Mouse (Mus musculus) heart, embryonic 11.5 days (tissue): ENCODE results near the gene Ndufa12. TPM values are rescaled to one million over a fixed set of nuclear protein-coding genes. Genes with fewer than 3 reads are reported as not detected.

Experiments used
- ATAC-seq: fragments of 200-750 bp; cut with Nextera tagmentation; replicated peaks from 2 replicates; pipeline ENCODE4 v1.8.0; 2017; ENCODE audit warnings: moderate library complexity; ENCODE audit not compliant: insufficient number of reproducible peaks, low FRiP score, low TSS enrichment
- H3K27ac ChIP-seq: fragments of 300-500 bp; sonication (generic); 2 replicates; pipeline ENCODE4 v1.5.1; 2014; ENCODE audit warnings: mild to moderate bottlenecking, low read depth, low read length
- H3K27me3 ChIP-seq: fragments of 300-500 bp; sonication (generic); 2 replicates; pipeline ENCODE4 v1.6.1; 2014; ENCODE audit warnings: mild to moderate bottlenecking, low read length, mixed read lengths; ENCODE audit not compliant: control insufficient read depth, insufficient read depth
- H3K36me3 ChIP-seq: fragments of 300-500 bp; sonication (generic); 2 replicates; pipeline ENCODE4 v1.6.1; 2014; ENCODE audit warnings: mild to moderate bottlenecking, low read length, moderate library complexity, mixed read lengths; ENCODE audit not compliant: control insufficient read depth, insufficient read depth
- H3K4me1 ChIP-seq: fragments of 300-500 bp; sonication (generic); 2 replicates; pipeline ENCODE4 v1.6.1; 2014; ENCODE audit warnings: low read length; ENCODE audit not compliant: control insufficient read depth, insufficient read depth
- H3K4me2 ChIP-seq: fragments of 300-500 bp; sonication (generic); 2 replicates; pipeline ENCODE4 v1.6.1; 2014; ENCODE audit warnings: mild to moderate bottlenecking, moderate library complexity
- H3K4me3 ChIP-seq: fragments of 300-500 bp; sonication (generic); 2 replicates; pipeline ENCODE4 v1.5.1; 2014; ENCODE audit warnings: low read depth, low read length
- H3K9ac ChIP-seq: fragments of 300-500 bp; sonication (generic); 2 replicates; pipeline ENCODE4 v1.6.1; 2014; ENCODE audit warnings: mild to moderate bottlenecking, low read depth, low read length, moderate library complexity
- H3K9me3 ChIP-seq: fragments of 300-500 bp; sonication (generic); replicated peaks from 2 replicates; pipeline ENCODE4 v1.6.1; 2016; ENCODE audit warnings: low read length; ENCODE audit not compliant: control insufficient read depth
- WGBS: fragments of 180-500 bp; shearing (Covaris S2); extraction: QIAGEN DNeasy Blood & Tissue Kit; methylation state at CpG from one replicate; pipeline ENCODE4 v1.1.7; 2014; ENCODE audit not compliant: insufficient replicate concordance; 5-methylcytosine and 5-hydroxymethylcytosine counted together
- polyA plus RNA-seq: library from polyadenylated mRNA; unstranded; fragments of >200 nt; fragmentation: Nextera tagmentation; extraction: Ambion mirVana; gene quantifications from 2 replicates; pipeline ENCODE4 v1.2.1, GENCODE M21; 2014

Gene Ndufa12
- polyA plus RNA-seq, 1 experiment from 2014 or later = 615 TPM

- WGBS = 81% methylated on average over 16 of the region's 16 CpGs
- no peak for ATAC-seq
These were observed 33.1 kb upstream of the Ndufa12 start for GRCm38 (mm10) chr10:94165426-94165825.

GRCm38 (mm10) chr10:94167051-94167750, 31.3 kb upstream of the Ndufa12 start:
- no peaks in the 10 kb centered on the region for H3K27me3 ChIP-seq
- H3K9ac ChIP-seq = no peak overlapping the region
- no peak for ATAC-seq
- H3K4me2 ChIP-seq = no peak overlapping the region
- H3K36me3 ChIP-seq = peaks cover 26% of the 10 kb centered on the region
- H3K4me3 ChIP-seq = no peak overlapping the region
- H3K27ac ChIP-seq = no peak overlapping the region
- WGBS = 93% methylated on average over 11 of the region's 11 CpGs
- H3K4me1 ChIP-seq = no peaks in the 10 kb centered on the region; the same call in 1 of the 2 replicates
- no peaks in the 10 kb centered on the region for H3K9me3 ChIP-seq

More at GRCm38 (mm10) chr10:94165426-94165825, 33.1 kb upstream of the Ndufa12 start:
- Histone ChIP-seq H3K27ac (no peak overlapping the region), H3K4me2 (no peak overlapping the region), H3K9me3 (no peaks in the 10 kb centered on the region), H3K9ac (no peak overlapping the region), H3K27me3 (no peaks in the 10 kb centered on the region), H3K4me1 (no peaks in the 10 kb centered on the region), H3K4me3 (no peak overlapping the region), H3K36me3 (peaks cover 28% of the 10 kb centered on the region)

- no peaks in the 10 kb centered on the region for H3K9me3 ChIP-seq
- H3K4me3 ChIP-seq = no peak overlapping the region
- 52% methylated on average over 12 of the region's 12 CpGs for WGBS
- no peaks in the 10 kb centered on the region; the same call in 1 of the 2 replicates for H3K4me1 ChIP-seq
- no peak for ATAC-seq
- H3K27ac ChIP-seq = peak overlapping the region; percentile 46; the same call in 1 of the 2 replicates
- peaks cover 34% of the 10 kb centered on the region for H3K36me3 ChIP-seq
- no peak overlapping the region for H3K9ac ChIP-seq
- no peak overlapping the region for H3K4me2 ChIP-seq
- H3K27me3 ChIP-seq = no peaks in the 10 kb centered on the region
These were observed 26.9 kb upstream of the Ndufa12 start for GRCm38 (mm10) chr10:94171440-94172130.

- H3K4me3 ChIP-seq = no peak overlapping the region
- H3K9me3 ChIP-seq = no peaks in the 10 kb centered on the region
- no peak overlapping the region for H3K4me2 ChIP-seq
- H3K9ac ChIP-seq = no peak overlapping the region
- H3K36me3 ChIP-seq = peaks cover 34% of the 10 kb centered on the region
- H3K4me1 ChIP-seq = no peaks in the 10 kb centered on the region; the same call in 1 of the 2 replicates
- ATAC-seq = no peak
- WGBS = 74% methylated on average over 11 of the region's 11 CpGs
- no peaks in the 10 kb centered on the region for H3K27me3 ChIP-seq
- H3K27ac ChIP-seq = no peak overlapping the region
These were observed 26.4 kb upstream of the Ndufa12 start for GRCm38 (mm10) chr10:94172137-94172536.

GRCm38 (mm10) chr10:94172706-94173105, 25.8 kb upstream of the Ndufa12 start:
- H3K4me3 ChIP-seq = no peak overlapping the region
- H3K9ac ChIP-seq = no peak overlapping the region
- whole genome bisulfite sequencing = 73% methylated on average over 6 of the region's 6 CpGs
- H3K4me1 ChIP-seq = no peaks in the 10 kb centered on the region; the same call in 1 of the 2 replicates
- no peaks in the 10 kb centered on the region for H3K27me3 ChIP-seq
- peaks cover 30% of the 10 kb centered on the region for H3K36me3 ChIP-seq
- H3K27ac ChIP-seq = no peak overlapping the region
- H3K4me2 ChIP-seq = no peak overlapping the region
- ATAC-seq = no peak
- H3K9me3 ChIP-seq = no peaks in the 10 kb centered on the region

GRCm38 (mm10) chr10:94174652-94175051, 23.9 kb upstream of the Ndufa12 start:
- H3K27ac ChIP-seq = no peak overlapping the region
- H3K4me1 ChIP-seq = no peaks in the 10 kb centered on the region; the same call in 1 of the 2 replicates
- no peaks in the 10 kb centered on the region for H3K9me3 ChIP-seq
- peaks cover 19% of the 10 kb centered on the region for H3K36me3 ChIP-seq
- H3K4me2 ChIP-seq = no peak overlapping the region
- H3K4me3 ChIP-seq = no peak overlapping the region
- ATAC-seq = no peak
- H3K9ac ChIP-seq = no peak overlapping the region
- 79% methylated on average over 7 of the region's 7 CpGs for WGBS
- no peaks in the 10 kb centered on the region for H3K27me3 ChIP-seq

- H3K36me3 ChIP-seq = peaks cover 2% of the 10 kb centered on the region; the same call in 1 of the 2 replicates
- no peak overlapping the region for H3K4me3 ChIP-seq
- ATAC-seq = no peak
- no peak overlapping the region for H3K9ac ChIP-seq
- H3K9me3 ChIP-seq = no peaks in the 10 kb centered on the region
- no peaks in the 10 kb centered on the region for H3K27me3 ChIP-seq
- no peaks in the 10 kb centered on the region for H3K4me1 ChIP-seq
- no peak overlapping the region for H3K27ac ChIP-seq
- WGBS = 39% methylated on average over 4 of the region's 4 CpGs
- H3K4me2 ChIP-seq = no peak overlapping the region
These were observed 15.3 kb upstream of the Ndufa12 start for GRCm38 (mm10) chr10:94183199-94183598.

- no peak for ATAC-seq
- no peak overlapping the region for H3K4me3 ChIP-seq
- peaks cover 11% of the 10 kb centered on the region; the same call in 1 of the 2 replicates for H3K36me3 ChIP-seq
- 94% methylated on average over 4 of the region's 4 CpGs for WGBS
- H3K9me3 ChIP-seq = no peaks in the 10 kb centered on the region
- H3K27me3 ChIP-seq = no peaks in the 10 kb centered on the region
- H3K4me2 ChIP-seq = no peak overlapping the region
- H3K9ac ChIP-seq = no peak overlapping the region
- H3K4me1 ChIP-seq = no peaks in the 10 kb centered on the region
- no peak overlapping the region for H3K27ac ChIP-seq
These were observed 6.5 kb downstream of the Ndufa12 start for GRCm38 (mm10) chr10:94204973-94205372.
